7 mouse cellular contexts compared by ENCODE assay signal in the genomic region with DNA sequence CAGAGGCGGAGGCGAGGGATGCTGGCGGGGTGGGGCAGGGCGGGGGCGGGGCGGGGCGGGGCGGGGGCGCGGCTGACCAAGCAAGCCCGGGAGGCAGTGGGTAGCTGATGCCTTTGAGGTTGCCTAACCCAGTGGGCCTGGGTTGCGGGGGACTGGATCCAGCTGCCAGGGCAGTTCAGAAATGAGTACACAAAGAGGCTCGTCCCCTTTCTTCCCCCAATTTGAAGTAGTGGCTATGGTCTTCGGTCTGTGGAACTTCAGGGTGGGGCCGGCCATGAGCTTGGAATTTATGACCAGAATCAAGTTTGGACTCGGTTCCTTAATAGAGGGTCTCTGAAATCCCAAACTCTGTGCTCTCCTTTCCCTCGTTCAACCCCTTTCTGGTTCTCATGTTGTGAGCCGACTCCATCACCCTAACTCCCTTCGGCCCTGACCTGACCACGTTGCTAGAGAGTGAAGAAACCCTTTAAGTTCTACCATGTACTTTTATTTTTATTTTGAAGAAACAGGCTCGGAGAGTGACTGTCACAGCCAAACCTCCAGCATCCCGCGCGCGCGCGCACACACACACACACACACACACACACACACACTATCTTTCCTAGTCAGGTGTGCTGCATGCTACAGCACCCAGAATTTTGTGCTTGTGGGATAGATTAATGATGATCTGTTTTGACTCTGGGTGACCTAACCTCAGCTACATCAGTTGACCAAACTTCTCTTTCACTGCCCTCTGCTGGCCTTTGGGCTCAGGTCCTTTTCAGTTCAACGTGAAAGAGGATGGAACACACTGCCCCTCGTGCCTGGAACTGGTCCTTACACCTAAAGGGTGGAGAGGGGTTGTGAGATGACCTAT. TPM values are rescaled to one million over a fixed set of nuclear protein-coding genes. Genes with fewer than 3 reads are reported as not detected.
DNase-seq lines count a peak whose midpoint lies in the region; ATAC-seq and TF ChIP-seq lines count a peak whose summit lies in the region.

No protein-coding gene starts in this region.

- WGBS in midbrain, embryonic 11.5 days, result 9% methylated on average over 20 of the region's 29 CpGs
- 1% methylated on average over 24 of the region's 29 CpGs for WGBS in small intestine, adult 2 months

- H3K4me2 ChIP-seq in midbrain, embryonic 11.5 days, result peak overlapping the region; percentile 54

- ATAC-seq in inflammation-experienced regulatory T-cells, adult 6 months, result peak; percentile 62
- peak; percentile 85 for ATAC-seq in midbrain, embryonic 11.5 days (ENCODE audit: low FRiP score)

- intact Hi-C loops in left cerebral cortex, postnatal 4 days (cut with DNase I), result loop anchor here (2.0 kb wide), 1 partner anchor 58 kb away; no protein-coding TSS in a partner anchor

- no peaks in the 10 kb centered on the region for H3K9me3 ChIP-seq in midbrain, embryonic 11.5 days (ENCODE audit: control insufficient read depth, low read length)

- DNase-seq in adrenal gland, adult 8-10 months, result peak; percentile 84
- DNase-seq in embryo, embryonic 11 days, result peak; percentile 92
- peak; percentile 79 for DNase-seq in gastrocnemius, postnatal 25 days
- DNase-seq in left cerebral cortex, postnatal 4 days, result peak; percentile 91
- DNase-seq in midbrain, embryonic 11.5 days (ENCODE audit: low spot score, missing footprints), result peak; percentile 96

- peak overlapping the region; percentile 47 for H3K9ac ChIP-seq in midbrain, embryonic 11.5 days (ENCODE audit: low read length)

- H3K27ac ChIP-seq in midbrain, embryonic 11.5 days (ENCODE audit: low read depth, low read length), result peak overlapping the region; percentile 67
- H3K27ac ChIP-seq in small intestine, adult 2 months (ENCODE audit: insufficient read depth, low read depth, low read length), result peak overlapping the region; percentile 57

- TF ChIP-seq CTCF in small intestine, adult 2 months (IDR thresholded peaks at IDR 0.05; ENCODE audit: extremely low read depth, insufficient read length, insufficient replicate concordance, low read depth, low read length), result peak; percentile 88

- H3K27me3 ChIP-seq in midbrain, embryonic 11.5 days (ENCODE audit: control insufficient read depth, insufficient read depth, low read length), result no peaks in the 10 kb centered on the region
- H3K27me3 ChIP-seq in small intestine, adult 2 months (ENCODE audit: control insufficient read depth, insufficient read depth, low read length), result no peaks in the 10 kb centered on the region

- no peaks in the 10 kb centered on the region for H3K36me3 ChIP-seq in midbrain, embryonic 11.5 days (ENCODE audit: control insufficient read depth, insufficient read depth, low read length)
- no peaks in the 10 kb centered on the region for H3K36me3 ChIP-seq in small intestine, adult 2 months (ENCODE audit: control insufficient read depth, insufficient read depth, low read length)

- TF ChIP-seq POLR2A in small intestine, adult 2 months (IDR thresholded peaks at IDR 0.05; ENCODE audit: low read depth, low read length), result no peak

- peaks cover 21% of the 10 kb centered on the region for H3K4me1 ChIP-seq in midbrain, embryonic 11.5 days (ENCODE audit: control insufficient read depth, insufficient read depth, low read length)
- H3K4me1 ChIP-seq in small intestine, adult 2 months (ENCODE audit: control insufficient read depth, insufficient read depth, insufficient read length, low read length), result peaks cover 6% of the 10 kb centered on the region; the same call in 1 of the 2 replicates

- H3K4me3 ChIP-seq in midbrain, embryonic 11.5 days (ENCODE audit: low read depth, low read length), result peak overlapping the region; percentile 53
- peak overlapping the region; percentile 62 for H3K4me3 ChIP-seq in small intestine, adult 2 months (ENCODE audit: low read depth, low read length)

RNA-seq across cellular contexts. Expression of a gene that starts 0.8 kb away (rescaled TPM):
- 10 to 100 TPM; 52.6 to 84.0 (median 64.7) TPM for total RNA-seq in adrenal gland, adult 8-10 months (2022)
- 1 to 10 TPM; 4.7 to 6.3 TPM for total RNA-seq in gastrocnemius, postnatal 25 days (2021)
- polyA plus RNA-seq in inflammation-experienced regulatory T-cells, adult 6 months (2017; shearing (Covaris generic)), result 10 to 100 TPM; 44.8 to 84.9 (median 55.9) TPM
- 1 to 10 TPM; 6.1 to 7.0 TPM for total RNA-seq in left cerebral cortex, postnatal 4 days (2021)
- polyA plus RNA-seq in midbrain, embryonic 11.5 days (2014; fragmentation: Nextera tagmentation; extraction: Ambion mirVana), result 8.2 and 9.0 TPM in 2 replicates
- polyA plus RNA-seq in small intestine, adult 2 months (2012; rRNA removed), result 6.3 and 9.7 TPM in 2 replicates

RNA-seq across cellular contexts. Expression of a gene that starts 6.3 kb away (rescaled TPM):
- under 1 TPM in 3 of 4 experiments, not detected in 1; 0.06 to 0.49 (median 0.22) TPM for total RNA-seq in adrenal gland, adult 8-10 months (2022)
- total RNA-seq in gastrocnemius, postnatal 25 days (2021), result not detected
- 1 to 10 TPM in 2 of 3 experiments, under 1 TPM in 1; 0.32 to 7.4 (median 1.1) TPM for polyA plus RNA-seq in inflammation-experienced regulatory T-cells, adult 6 months (2017; shearing (Covaris generic))
- total RNA-seq in left cerebral cortex, postnatal 4 days (2021), result 1 to 10 TPM; 1.7 to 1.9 TPM
- polyA plus RNA-seq in midbrain, embryonic 11.5 days (2014; fragmentation: Nextera tagmentation; extraction: Ambion mirVana), result 12.0 and 13.6 TPM in 2 replicates
- polyA plus RNA-seq in small intestine, adult 2 months (2012; rRNA removed), result 3.8 and 5.0 TPM in 2 replicates

RNA-seq across cellular contexts. Expression of a gene that starts 48.8 kb away (rescaled TPM):
- 100 to 1,000 TPM in 1 of 4 experiments, 10 to 100 TPM in 3; 50.0 to 107 (median 75.9) TPM for total RNA-seq in adrenal gland, adult 8-10 months (2022)
- total RNA-seq in gastrocnemius, postnatal 25 days (2021), result 1 to 10 TPM; 1.4 to 2.8 TPM
- 1 to 10 TPM in 1 of 3 experiments, not detected in 2; 1.0 TPM for polyA plus RNA-seq in inflammation-experienced regulatory T-cells, adult 6 months (2017; shearing (Covaris generic))
- 1 to 10 TPM; 1.8 to 2.4 TPM for total RNA-seq in left cerebral cortex, postnatal 4 days (2021)
- polyA plus RNA-seq in midbrain, embryonic 11.5 days (2014; fragmentation: Nextera tagmentation; extraction: Ambion mirVana), result 19.7 and 24.0 TPM in 2 replicates
- 18.4 and 22.5 TPM in 2 replicates for polyA plus RNA-seq in small intestine, adult 2 months (2012; rRNA removed)

Comparison
In these comparisons a context has a peak if more than half of its experiments do, and no peak if none do; other contexts are left out.
1. Peak in every context shown above with its lines: DNase-seq, ATAC-seq, H3K4me3 ChIP-seq and H3K27ac ChIP-seq.
2. RNA of a gene that starts 0.8 kb away (total RNA-seq): 52.6 to 84.0 TPM in adrenal gland, adult 8-10 months; 6.1 to 7.0 TPM in left cerebral cortex, postnatal 4 days and 4.7 to 6.3 TPM in gastrocnemius, postnatal 25 days; every median in the first group is over 4 times any median in the second.
3. RNA of a gene that starts 48.8 kb away (total RNA-seq): 50.0 to 107 TPM in adrenal gland, adult 8-10 months; 1.4 to 2.8 TPM in gastrocnemius, postnatal 25 days and 1.8 to 2.4 TPM in left cerebral cortex, postnatal 4 days; every median in the first group is over 10 times any median in the second.